Mouse (Mus musculus) testis, postnatal 10 days (tissue): ENCODE data around the gene Cox6b2.

Experiments
- DNase-seq: peaks from one replicate; pipeline ENCODE4 v3.0.0; 2021; ENCODE audit warnings: low spot score

The Cox6b2 gene

GRCm38 (mm10) chr7:4764946-4765710, 12.2 kb upstream of the Cox6b2 start:
- no peak for DNase-seq

- no peak for DNase-seq
Observed at GRCm38 (mm10) chr7:4759670-4760069, 6.8 kb upstream of the Cox6b2 start.

GRCm38 (mm10) chr7:4751971-4752820, 698 bp downstream of the Cox6b2 start:
- peak; percentile 86 for DNase-seq

- no peak for DNase-seq
Observed at GRCm38 (mm10) chr7:4749169-4749568, 3.7 kb downstream of the Cox6b2 start.

GRCm38 (mm10) chr7:4748321-4748720, 4.6 kb downstream of the Cox6b2 start:
- no peak for DNase-seq

GRCm38 (mm10) chr7:4747156-4747899, 5.6 kb downstream of the Cox6b2 start:
- no peak for DNase-seq

GRCm38 (mm10) chr7:4746326-4746980, 6.4 kb downstream of the Cox6b2 start:
- DNase-seq, result no peak

- DNase-seq, result no peak
Observed at GRCm38 (mm10) chr7:4744886-4745285, 8.0 kb downstream of the Cox6b2 start.

GRCm38 (mm10) chr7:4743354-4743753, 9.5 kb downstream of the Cox6b2 start:
- no peak for DNase-seq

- DNase-seq, result no peak
Observed at GRCm38 (mm10) chr7:4742482-4742819, 10.4 kb downstream of the Cox6b2 start.

GRCm38 (mm10) chr7:4741672-4742481, 11.0 kb downstream of the Cox6b2 start:
- no peak for DNase-seq

GRCm38 (mm10) chr7:4741151-4741550, 11.7 kb downstream of the Cox6b2 start:
- peak; percentile 74 for DNase-seq

GRCm38 (mm10) chr7:4740309-4740727, 12.6 kb downstream of the Cox6b2 start:
- DNase-seq, result no peak

- peak; percentile 95 for DNase-seq
Observed at GRCm38 (mm10) chr7:4739544-4740275, 13.2 kb downstream of the Cox6b2 start, which contains the start of gene Kmt5c. Gene Kmt5c, plus strand, starts transcription at chr7:4740115.

- no peak for DNase-seq
Observed at GRCm38 (mm10) chr7:4739041-4739543, 13.8 kb downstream of the Cox6b2 start.

- DNase-seq, result no peak
Observed at GRCm38 (mm10) chr7:4732968-4733392, 19.9 kb downstream of the Cox6b2 start.

GRCm38 (mm10) chr7:4731090-4731489, 21.8 kb downstream of the Cox6b2 start:
- no peak for DNase-seq

- no peak for DNase-seq
Observed at GRCm38 (mm10) chr7:4725169-4725568, 27.7 kb downstream of the Cox6b2 start, which contains the start of gene Tmem150b. Gene Tmem150b, minus strand, starts transcription at chr7:4725249.

GRCm38 (mm10) chr7:4724359-4724758, 28.5 kb downstream of the Cox6b2 start:
- DNase-seq, result no peak

GRCm38 (mm10) chr7:4723508-4723907, 29.4 kb downstream of the Cox6b2 start:
- peak; percentile 52 for DNase-seq
